Mouse (Mus musculus): ENCODE data around the gene Gpx4.

GRCm38 (mm10) chr10:80016931-80017330 lies 30.0 kb upstream of the Gpx4 start:
- no peak for TF ChIP-seq REST (IDR thresholded peaks at IDR 0.05; ENCODE audit: insufficient read depth, insufficient read length)
- TF ChIP-seq TCF12 (IDR thresholded peaks at IDR 0.05; ENCODE audit: insufficient read depth, poor library complexity, severe bottlenecking), result no peak
- TF ChIP-seq SRF (IDR thresholded peaks at IDR 0.05; ENCODE audit: control insufficient read depth, insufficient read length, low read depth), result no peak
- no peak for TF ChIP-seq USF1 (IDR thresholded peaks at IDR 0.05; ENCODE audit: low read depth)
- TF ChIP-seq POLR2A (IDR thresholded peaks at IDR 0.05; ENCODE audit: insufficient read length, low read depth), result no peak
- TF ChIP-seq MYOD1 (IDR thresholded peaks at IDR 0.05; ENCODE audit: control insufficient read depth in 1 of 3, insufficient read length in 2 of 3, low read depth in 2 of 3), result no peak
- no peak for TF ChIP-seq E2F4 (IDR thresholded peaks at IDR 0.05; ENCODE audit: insufficient read depth)
- no peak for TF ChIP-seq MAX (IDR thresholded peaks at IDR 0.05; ENCODE audit: low read depth)
